Comparison of ENCODE assay signal across 12 mouse cellular contexts in the genomic region with DNA sequence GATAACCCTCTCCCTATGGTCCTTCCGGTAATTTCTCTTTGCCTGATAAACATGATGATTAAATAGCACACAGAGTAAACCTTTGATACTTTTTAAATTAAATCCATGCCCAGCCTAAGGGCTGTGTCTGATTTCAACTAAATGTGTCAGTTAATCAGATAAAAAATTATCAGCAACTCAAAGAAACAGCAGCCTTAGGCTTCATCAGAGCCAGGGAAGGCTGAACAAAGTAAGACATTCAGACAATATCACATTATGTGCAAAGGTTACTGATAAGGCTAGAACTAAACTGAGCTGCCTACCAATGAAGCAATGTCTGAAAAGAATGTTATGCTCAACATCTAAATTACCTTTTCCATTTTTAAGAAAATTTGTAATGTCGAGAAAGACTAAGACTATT.
"Had no signal": no experiment of that assay in that cellular context is flagged by ENCODE, and none has a peak within 500 bp of the region (broad histone marks: within the 10 kb centered on the region; RNA-seq: fewer than 3 reads in every experiment).

No protein-coding gene starts in this region.

- H3K27me3 ChIP-seq: liver, embryonic 15.5 days; neural tube, embryonic 12.5 days had no signal

- H3K27ac ChIP-seq: left cerebral cortex, adult 2 months; limb, embryonic 10.5 days; liver, embryonic 15.5 days; neural tube, embryonic 12.5 days had no signal

- H3K4me2 ChIP-seq: liver, embryonic 11.5 days; liver, embryonic 15.5 days; neural tube, embryonic 12.5 days had no signal

- H3K9me3 ChIP-seq: limb, embryonic 10.5 days; liver, embryonic 15.5 days; neural tube, embryonic 12.5 days had no signal

- ATAC-seq: lung, postnatal 0 days had no signal

- H3K36me3 ChIP-seq: limb, embryonic 10.5 days; liver, embryonic 15.5 days; neural tube, embryonic 12.5 days had no signal

- H3K4me1 ChIP-seq: limb, embryonic 10.5 days; liver, embryonic 15.5 days; neural tube, embryonic 12.5 days had no signal

- DNase-seq: kidney, adult 8-10 months; kidney, postnatal 25 days; lung, adult 2 months; lung, postnatal 36 days; right cerebral cortex, postnatal 14 days; thymus, postnatal 36 days had no signal

- H3K4me3 ChIP-seq: left cerebral cortex, adult 2 months; limb, embryonic 10.5 days; liver, embryonic 15.5 days; neural tube, embryonic 12.5 days had no signal

- H3K9ac ChIP-seq: liver, embryonic 15.5 days; neural tube, embryonic 12.5 days had no signal
